Mouse (Mus musculus): Measurements from ENCODE around the gene Bcl2l13. TPM values are rescaled to one million over a fixed set of nuclear protein-coding genes. Genes with fewer than 3 reads are reported as not detected.
"Not testable (repeated sequence)": the region's sequence is repeated elsewhere in the genome, so short reads cannot be mapped to it uniquely, and the experiment has no call there.

Gene Bcl2l13
- polyA plus RNA-seq, 1 experiment from 2014 or later = 27.6 TPM

- ATAC-seq (replicated peaks; ENCODE audit: low FRiP score, low TSS enrichment, low read depth) = no peak
Observed at GRCm38 (mm10) chr6:120837152-120837530, 1.1 kb downstream of the Bcl2l13 start.

GRCm38 (mm10) chr6:120840258-120840657 lies 4.2 kb downstream of the Bcl2l13 start:
- Histone ChIP-seq H3K9me3 (ENCODE audit: control insufficient read depth, low read length) (no peaks in the 10 kb centered on the region), H3K9ac (ENCODE audit: low read length) (no peak overlapping the region), H3K27ac (ENCODE audit: low read depth) (no peak overlapping the region), H3K4me2 (ENCODE audit: low read length) (no peak overlapping the region), H3K27me3 (replicated peaks; ENCODE audit: control insufficient read depth, insufficient read depth, low read length) (no peaks in the 10 kb centered on the region), H3K4me3 (ENCODE audit: low read depth, low read length) (no peak overlapping the region), H3K36me3 (ENCODE audit: control insufficient read depth, insufficient read depth, low read length) (no peaks in the 10 kb centered on the region), H3K4me1 (replicated peaks; ENCODE audit: control insufficient read depth, insufficient read depth, low read length) (peaks cover 9% of the 10 kb centered on the region)
- ATAC-seq (replicated peaks; ENCODE audit: low FRiP score, low TSS enrichment, low read depth) = no peak
- WGBS = 97% methylated on average over 7 of the region's 7 CpGs
- DNase-seq (ENCODE audit: low spot score) = no peak

More at GRCm38 (mm10) chr6:120837152-120837530, 1.1 kb downstream of the Bcl2l13 start:
- no peaks in the 10 kb centered on the region for H3K27me3 ChIP-seq (replicated peaks; ENCODE audit: control insufficient read depth, insufficient read depth, low read length)
- DNase-seq (ENCODE audit: low spot score) = no peak
- H3K36me3 ChIP-seq (ENCODE audit: control insufficient read depth, insufficient read depth, low read length) = no peaks in the 10 kb centered on the region
- peaks cover 9% of the 10 kb centered on the region for H3K4me1 ChIP-seq (replicated peaks; ENCODE audit: control insufficient read depth, insufficient read depth, low read length)
- peak overlapping the region; percentile 74 for H3K4me2 ChIP-seq (ENCODE audit: low read length)
- no peaks in the 10 kb centered on the region for H3K9me3 ChIP-seq (ENCODE audit: control insufficient read depth, low read length)
- 43% methylated on average over 1 of the region's 1 CpGs for WGBS
- H3K27ac ChIP-seq (ENCODE audit: low read depth) = 0 out of 2 replicates have a peak overlapping the region, but pooled peaks have one; percentile 95
- H3K9ac ChIP-seq (ENCODE audit: low read length) = peak overlapping the region; percentile 92
- H3K4me3 ChIP-seq (ENCODE audit: low read depth, low read length) = peak overlapping the region; percentile 90

- H3K4me2 ChIP-seq (ENCODE audit: low read length) = no peak overlapping the region
- peaks cover 9% of the 10 kb centered on the region for H3K4me1 ChIP-seq (replicated peaks; ENCODE audit: control insufficient read depth, insufficient read depth, low read length)
- no peak overlapping the region for H3K27ac ChIP-seq (ENCODE audit: low read depth)
- DNase-seq (ENCODE audit: low spot score) (no peak), ATAC-seq (replicated peaks; ENCODE audit: low FRiP score, low TSS enrichment, low read depth) (no peak)
- no peaks in the 10 kb centered on the region for H3K27me3 ChIP-seq (replicated peaks; ENCODE audit: control insufficient read depth, insufficient read depth, low read length)
- 97% methylated on average over 5 of the region's 5 CpGs for WGBS
- no peak overlapping the region for H3K9ac ChIP-seq (ENCODE audit: low read length)
- H3K4me3 ChIP-seq (ENCODE audit: low read depth, low read length) = no peak overlapping the region
- H3K9me3 ChIP-seq (ENCODE audit: control insufficient read depth, low read length) = no peaks in the 10 kb centered on the region
- no peaks in the 10 kb centered on the region for H3K36me3 ChIP-seq (ENCODE audit: control insufficient read depth, insufficient read depth, low read length)
Observed at GRCm38 (mm10) chr6:120841754-120842153, 5.7 kb downstream of the Bcl2l13 start.

GRCm38 (mm10) chr6:120850720-120851119 lies 14.7 kb downstream of the Bcl2l13 start:
- H3K4me2 ChIP-seq (ENCODE audit: low read length); H3K9ac ChIP-seq (ENCODE audit: low read length); H3K4me3 ChIP-seq (ENCODE audit: low read depth, low read length); H3K27ac ChIP-seq (ENCODE audit: low read depth); H3K4me1 ChIP-seq (replicated peaks; ENCODE audit: control insufficient read depth, insufficient read depth, low read length); H3K9me3 ChIP-seq (ENCODE audit: control insufficient read depth, low read length); H3K27me3 ChIP-seq (replicated peaks; ENCODE audit: control insufficient read depth, insufficient read depth, low read length); DNase-seq (ENCODE audit: low spot score): not testable (repeated sequence)
- ATAC-seq (replicated peaks; ENCODE audit: low FRiP score, low TSS enrichment, low read depth) = peak; percentile 64; the same call in 1 of the 2 replicates
- peaks cover 27% of the 10 kb centered on the region for H3K36me3 ChIP-seq (ENCODE audit: control insufficient read depth, insufficient read depth, low read length)

- H3K4me2 ChIP-seq (ENCODE audit: low read length) = no peak overlapping the region
- H3K4me3 ChIP-seq (ENCODE audit: low read depth, low read length) = no peak overlapping the region
- H3K4me1 ChIP-seq (replicated peaks; ENCODE audit: control insufficient read depth, insufficient read depth, low read length) = no peaks in the 10 kb centered on the region
- 82% methylated on average over 10 of the region's 10 CpGs for WGBS
- H3K9ac ChIP-seq (ENCODE audit: low read length) = no peak overlapping the region
- H3K27ac ChIP-seq (ENCODE audit: low read depth) = no peak overlapping the region
- H3K36me3 ChIP-seq (ENCODE audit: control insufficient read depth, insufficient read depth, low read length) = peaks cover 20% of the 10 kb centered on the region
- DNase-seq (ENCODE audit: low spot score) = no peak
- no peaks in the 10 kb centered on the region for H3K27me3 ChIP-seq (replicated peaks; ENCODE audit: control insufficient read depth, insufficient read depth, low read length)
- H3K9me3 ChIP-seq (ENCODE audit: control insufficient read depth, low read length) = 0 out of 2 replicates have a peak, but pooled peaks cover 2% of the 10 kb centered on the region
- ATAC-seq (replicated peaks; ENCODE audit: low FRiP score, low TSS enrichment, low read depth) = no peak
Observed at GRCm38 (mm10) chr6:120854413-120854812, 18.4 kb downstream of the Bcl2l13 start.

- Histone ChIP-seq H3K4me2 (ENCODE audit: low read length) (no peak overlapping the region), H3K36me3 (ENCODE audit: control insufficient read depth, insufficient read depth, low read length) (peaks cover 11% of the 10 kb centered on the region), H3K4me3 (ENCODE audit: low read depth, low read length) (no peak overlapping the region), H3K27me3 (replicated peaks; ENCODE audit: control insufficient read depth, insufficient read depth, low read length) (no peaks in the 10 kb centered on the region), H3K9ac (ENCODE audit: low read length) (no peak overlapping the region), H3K4me1 (replicated peaks; ENCODE audit: control insufficient read depth, insufficient read depth, low read length) (no peaks in the 10 kb centered on the region), H3K27ac (ENCODE audit: low read depth) (no peak overlapping the region), H3K9me3 (ENCODE audit: control insufficient read depth, low read length) (0 out of 2 replicates have a peak, but pooled peaks cover 2% of the 10 kb centered on the region)
- DNase-seq (ENCODE audit: low spot score) (no peak), ATAC-seq (replicated peaks; ENCODE audit: low FRiP score, low TSS enrichment, low read depth) (no peak)
- WGBS = 73% methylated on average over 8 of the region's 8 CpGs
Observed at GRCm38 (mm10) chr6:120858217-120858711, 22.3 kb downstream of the Bcl2l13 start.

GRCm38 (mm10) chr6:120860079-120860478 lies 24.1 kb downstream of the Bcl2l13 start:
- H3K27me3 ChIP-seq (replicated peaks; ENCODE audit: control insufficient read depth, insufficient read depth, low read length) = no peaks in the 10 kb centered on the region
- H3K9me3 ChIP-seq (ENCODE audit: control insufficient read depth, low read length) = 0 out of 2 replicates have a peak, but pooled peaks cover 2% of the 10 kb centered on the region
- no peak overlapping the region for H3K4me2 ChIP-seq (ENCODE audit: low read length)
- H3K4me3 ChIP-seq (ENCODE audit: low read depth, low read length) = no peak overlapping the region
- H3K36me3 ChIP-seq (ENCODE audit: control insufficient read depth, insufficient read depth, low read length) = peaks cover 7% of the 10 kb centered on the region
- no peak overlapping the region for H3K9ac ChIP-seq (ENCODE audit: low read length)
- ATAC-seq (replicated peaks; ENCODE audit: low FRiP score, low TSS enrichment, low read depth) (no peak), DNase-seq (ENCODE audit: low spot score) (no peak)
- H3K27ac ChIP-seq (ENCODE audit: low read depth) = no peak overlapping the region
- WGBS = 92% methylated on average over 3 of the region's 3 CpGs
- H3K4me1 ChIP-seq (replicated peaks; ENCODE audit: control insufficient read depth, insufficient read depth, low read length) = no peaks in the 10 kb centered on the region

- peaks cover 34% of the 10 kb centered on the region for H3K36me3 ChIP-seq (ENCODE audit: control insufficient read depth, insufficient read depth, low read length)
- H3K27ac ChIP-seq (ENCODE audit: low read depth) = no peak overlapping the region
- no peaks in the 10 kb centered on the region for H3K9me3 ChIP-seq (ENCODE audit: control insufficient read depth, low read length)
- DNase-seq (ENCODE audit: low spot score) = no peak
- no peaks in the 10 kb centered on the region for H3K4me1 ChIP-seq (replicated peaks; ENCODE audit: control insufficient read depth, insufficient read depth, low read length)
- no peak for ATAC-seq (replicated peaks; ENCODE audit: low FRiP score, low TSS enrichment, low read depth)
- H3K4me2 ChIP-seq (ENCODE audit: low read length) = no peak overlapping the region
- no peak overlapping the region for H3K4me3 ChIP-seq (ENCODE audit: low read depth, low read length)
- 78% methylated on average over 9 of the region's 9 CpGs for WGBS
- no peaks in the 10 kb centered on the region for H3K27me3 ChIP-seq (replicated peaks; ENCODE audit: control insufficient read depth, insufficient read depth, low read length)
- H3K9ac ChIP-seq (ENCODE audit: low read length) = no peak overlapping the region
Observed at GRCm38 (mm10) chr6:120866051-120866814, 30.2 kb downstream of the Bcl2l13 start.

GRCm38 (mm10) chr6:120868824-120869223 lies 32.8 kb downstream of the Bcl2l13 start:
- ATAC-seq (replicated peaks; ENCODE audit: low FRiP score, low TSS enrichment, low read depth) (no peak), DNase-seq (ENCODE audit: low spot score) (no peak)
- no peak overlapping the region for H3K9ac ChIP-seq (ENCODE audit: low read length)
- H3K36me3 ChIP-seq (ENCODE audit: control insufficient read depth, insufficient read depth, low read length) = peaks cover 39% of the 10 kb centered on the region
- H3K9me3 ChIP-seq (ENCODE audit: control insufficient read depth, low read length) = no peaks in the 10 kb centered on the region
- no peak overlapping the region for H3K4me3 ChIP-seq (ENCODE audit: low read depth, low read length)
- no peaks in the 10 kb centered on the region for H3K4me1 ChIP-seq (replicated peaks; ENCODE audit: control insufficient read depth, insufficient read depth, low read length)
- no peaks in the 10 kb centered on the region for H3K27me3 ChIP-seq (replicated peaks; ENCODE audit: control insufficient read depth, insufficient read depth, low read length)
- no peak overlapping the region for H3K4me2 ChIP-seq (ENCODE audit: low read length)
- 57% methylated on average over 1 of the region's 1 CpGs for WGBS
- H3K27ac ChIP-seq (ENCODE audit: low read depth) = no peak overlapping the region

Measured in intestine, embryonic 14.5 days (tissue).